Mouse (Mus musculus) forebrain, embryonic 10.5 days (tissue): ENCODE results near the gene Ppp4c. TPM values are rescaled to one million over a fixed set of nuclear protein-coding genes. Genes with fewer than 3 reads are reported as not detected.

ENCODE experiments used
- DNase-seq: peaks from one replicate; pipeline ENCODE4 v3.0.0-alpha.2; 2017; ENCODE audit warnings: low spot score; ENCODE audit errors: extremely low spot score
- H3K27ac ChIP-seq: fragments of 300-500 bp; sonication (generic); 2 replicates; pipeline ENCODE4 v1.5.1; 2016; ENCODE audit warnings: mild to moderate bottlenecking
- H3K27me3 ChIP-seq: fragments of 300-500 bp; sonication (generic); 2 replicates; pipeline ENCODE4 v1.6.1; 2016; ENCODE audit warnings: mild to moderate bottlenecking; ENCODE audit not compliant: poor library complexity, severe bottlenecking
- H3K36me3 ChIP-seq: fragments of 300-500 bp; sonication (generic); replicated peaks from 2 replicates; pipeline ENCODE4 v1.6.1; 2016; ENCODE audit warnings: mild to moderate bottlenecking, moderate library complexity
- H3K4me1 ChIP-seq: fragments of 300-500 bp; sonication (generic); 2 replicates; pipeline ENCODE4 v1.6.1; 2016
- H3K4me3 ChIP-seq: fragments of 300-500 bp; sonication (generic); 2 replicates; pipeline ENCODE4 v1.5.1; 2016; ENCODE audit warnings: mild to moderate bottlenecking, moderate library complexity
- H3K9me3 ChIP-seq: fragments of 300-500 bp; sonication (generic); 2 replicates; pipeline ENCODE4 v1.6.1; 2016; ENCODE audit warnings: mild to moderate bottlenecking, moderate library complexity
- whole genome bisulfite sequencing: fragments of 180-500 bp; shearing (Covaris S2); methylation state at CpG from one replicate; pipeline ENCODE4 v1.1.7; 2016; 5-methylcytosine and 5-hydroxymethylcytosine counted together
- polyA plus RNA-seq: library from polyadenylated mRNA; unstranded; fragments of >200 nt; fragmentation: Nextera tagmentation; extraction: Ambion mirVana; gene quantifications from 2 replicates; pipeline ENCODE4 v1.2.1, GENCODE M21; 2016

Ppp4c gene
- polyA plus RNA-seq, 1 experiment from 2014 or later = 423 TPM

DNA sequence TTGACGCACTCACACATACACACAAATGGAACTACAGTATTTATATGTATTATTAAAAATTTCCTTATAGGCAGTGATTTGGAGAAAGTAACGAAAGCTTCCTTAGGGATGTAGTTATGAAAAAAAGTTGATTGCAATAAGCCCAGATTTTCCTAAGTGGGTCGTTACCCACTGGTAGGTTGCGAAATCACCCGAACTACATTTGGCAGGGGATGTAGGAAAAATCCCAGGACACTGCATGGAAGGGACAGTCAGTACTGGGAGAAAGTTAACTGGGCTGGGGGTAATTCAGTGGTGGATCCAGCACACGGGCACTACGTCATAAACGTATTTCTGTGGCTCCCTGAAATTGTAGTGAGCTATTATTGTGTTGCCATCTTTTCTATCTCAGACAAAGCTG is 24.2 kb upstream of the Ppp4c start:
- Histone ChIP-seq H3K36me3 (no peaks in the 10 kb centered on the region), H3K4me3 (no peak overlapping the region), H3K4me1 (peaks cover 9% of the 10 kb centered on the region), H3K27me3 (peaks cover 17% of the 10 kb centered on the region; the same call in 1 of the 2 replicates), H3K27ac (no peak overlapping the region), H3K9me3 (no peaks in the 10 kb centered on the region)
- 93% methylated on average over 8 of the region's 8 CpGs for WGBS
- no peak for DNase-seq

DNA sequence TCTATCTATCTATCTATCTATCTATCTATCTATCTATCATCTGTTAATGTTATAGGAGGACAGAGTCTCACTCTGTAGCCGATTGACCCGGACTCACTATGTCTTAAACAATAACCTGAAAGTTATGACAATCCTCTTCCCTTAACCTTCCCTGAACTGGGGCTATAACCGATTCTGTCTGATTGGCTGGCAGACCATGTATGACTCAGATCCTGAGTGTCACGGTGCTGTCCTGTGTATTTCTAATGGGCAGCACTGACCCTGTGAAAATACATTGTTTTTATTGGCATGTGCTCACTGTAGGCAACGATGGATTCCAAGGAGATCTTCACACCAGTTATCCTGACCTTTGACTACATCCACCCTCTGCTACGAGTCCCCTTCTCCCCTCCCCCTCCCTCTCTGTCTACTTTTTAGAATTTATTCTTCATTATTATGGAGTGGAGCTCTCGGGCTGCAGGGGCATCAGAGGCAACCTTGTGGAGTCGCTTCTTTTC is 23.5 kb upstream of the Ppp4c start:
- Histone ChIP-seq H3K4me1 (peaks cover 9% of the 10 kb centered on the region), H3K36me3 (no peaks in the 10 kb centered on the region), H3K27me3 (peaks cover 17% of the 10 kb centered on the region; the same call in 1 of the 2 replicates), H3K4me3 (no peak overlapping the region), H3K9me3 (no peaks in the 10 kb centered on the region), H3K27ac (no peak overlapping the region)
- DNase-seq = no peak
- 77% methylated on average over 8 of the region's 8 CpGs for WGBS

DNA sequence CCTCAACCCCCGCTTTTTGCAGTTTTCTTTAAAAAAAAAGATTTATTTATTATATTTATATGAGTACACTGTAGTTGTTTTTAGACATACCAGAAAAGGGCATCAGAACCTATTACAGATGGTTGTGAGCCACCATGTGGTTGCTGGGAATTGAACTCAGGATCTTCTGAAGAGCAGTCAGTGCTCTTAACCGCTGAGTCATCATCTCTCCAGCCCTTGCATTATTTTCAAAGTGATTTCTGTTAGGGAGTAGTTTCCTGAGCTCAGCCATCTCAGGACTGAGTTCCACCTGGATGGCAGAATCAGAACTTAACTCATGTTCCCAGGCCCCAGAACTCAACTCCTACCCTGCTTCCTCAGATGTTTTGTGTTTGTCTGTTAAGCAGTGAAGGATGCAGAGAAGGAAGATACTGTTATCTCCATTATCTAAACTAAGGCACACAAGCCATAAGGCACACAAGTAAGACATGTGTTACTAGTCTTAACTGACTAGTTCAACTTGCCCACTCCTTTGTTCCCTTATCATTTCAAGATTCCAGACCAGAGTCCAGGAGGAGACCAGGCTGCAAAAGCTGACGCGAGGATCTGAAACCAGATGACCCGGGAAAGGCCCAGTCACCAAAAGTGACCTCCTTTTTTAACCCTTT is 17.6 kb upstream of the Ppp4c start:
- Histone ChIP-seq H3K36me3 (peaks cover 31% of the 10 kb centered on the region), H3K4me1 (peaks cover 37% of the 10 kb centered on the region), H3K27ac (peak overlapping the region; percentile 97), H3K9me3 (no peaks in the 10 kb centered on the region), H3K27me3 (peaks cover 17% of the 10 kb centered on the region; the same call in 1 of the 2 replicates), H3K4me3 (peak overlapping the region; percentile 79)
- WGBS = 67% methylated on average over 5 of the region's 5 CpGs
- DNase-seq = no peak

DNA sequence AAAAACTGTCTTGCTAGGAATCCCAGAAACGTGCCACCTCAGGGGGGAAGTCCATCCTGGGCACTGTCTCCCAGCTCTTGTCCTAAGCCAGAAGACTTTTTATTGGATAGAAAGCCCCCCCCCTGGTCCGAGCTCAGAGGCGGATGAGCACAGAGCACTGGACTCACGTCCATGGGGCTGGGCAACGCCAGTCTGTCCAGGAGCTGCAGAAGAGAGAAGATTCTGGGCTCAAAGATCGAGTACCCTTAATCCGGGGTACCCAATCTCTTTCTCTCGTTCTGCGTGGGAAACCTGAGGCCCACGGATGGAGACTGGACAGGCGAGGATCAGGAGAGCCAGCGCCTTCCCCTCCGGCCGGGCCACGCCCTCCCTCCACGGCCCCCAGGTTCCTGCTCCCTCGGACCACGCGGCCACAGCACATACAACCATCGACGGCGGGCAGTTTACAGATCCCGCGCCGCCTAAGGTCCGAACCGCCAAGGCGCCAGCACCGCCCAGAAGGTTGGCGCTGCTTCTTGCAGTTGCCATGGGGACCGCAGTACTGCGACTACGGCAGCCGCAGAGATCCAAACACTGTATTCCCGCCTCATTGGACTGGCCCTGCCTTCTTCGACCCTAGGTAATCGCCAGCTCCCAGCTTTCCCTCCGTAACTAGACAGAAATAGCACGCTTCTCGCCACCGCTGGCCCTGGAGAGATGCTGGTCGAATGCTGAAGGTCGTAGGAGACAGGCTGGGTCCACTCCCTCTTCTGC is 16.6 kb upstream of the Ppp4c start:
- Histone ChIP-seq H3K27me3 (peaks cover 13% of the 10 kb centered on the region; the same call in 1 of the 2 replicates), H3K4me1 (peaks cover 34% of the 10 kb centered on the region), H3K9me3 (no peaks in the 10 kb centered on the region), H3K4me3 (peak overlapping the region; percentile 79), H3K36me3 (peaks cover 40% of the 10 kb centered on the region), H3K27ac (peak overlapping the region; percentile 97)
- under 1% methylated on average over 43 of the region's 43 CpGs for WGBS
- DNase-seq = peak; percentile 88

DNA sequence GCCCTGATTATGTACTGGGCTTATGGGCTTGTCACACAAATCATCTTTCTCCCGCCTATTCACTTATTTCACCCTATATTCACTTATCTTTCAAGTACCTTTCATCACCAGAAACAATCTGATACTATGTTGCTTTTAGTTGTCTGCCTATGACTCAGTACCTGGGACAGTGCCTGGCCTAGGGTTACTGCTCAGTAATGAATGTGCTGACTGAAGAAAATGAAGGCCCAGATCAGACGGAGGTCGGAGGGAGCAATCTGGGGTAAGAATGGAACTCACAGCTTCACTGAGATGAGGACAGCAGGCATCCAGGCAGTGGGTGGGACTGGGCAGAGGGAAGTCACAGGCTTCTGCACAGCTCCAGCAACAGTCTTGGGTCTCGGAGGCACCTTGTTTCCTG is 15.1 kb upstream of the Ppp4c start:
- no peaks in the 10 kb centered on the region for H3K9me3 ChIP-seq
- H3K27ac ChIP-seq = peak overlapping the region; percentile 97
- H3K36me3 ChIP-seq = peaks cover 55% of the 10 kb centered on the region
- H3K4me3 ChIP-seq = peak overlapping the region; percentile 79
- 82% methylated on average over 4 of the region's 4 CpGs for WGBS
- DNase-seq = no peak
- 0 out of 2 replicates have a peak, but pooled peaks cover 2% of the 10 kb centered on the region for H3K27me3 ChIP-seq
- H3K4me1 ChIP-seq = peaks cover 32% of the 10 kb centered on the region

DNA sequence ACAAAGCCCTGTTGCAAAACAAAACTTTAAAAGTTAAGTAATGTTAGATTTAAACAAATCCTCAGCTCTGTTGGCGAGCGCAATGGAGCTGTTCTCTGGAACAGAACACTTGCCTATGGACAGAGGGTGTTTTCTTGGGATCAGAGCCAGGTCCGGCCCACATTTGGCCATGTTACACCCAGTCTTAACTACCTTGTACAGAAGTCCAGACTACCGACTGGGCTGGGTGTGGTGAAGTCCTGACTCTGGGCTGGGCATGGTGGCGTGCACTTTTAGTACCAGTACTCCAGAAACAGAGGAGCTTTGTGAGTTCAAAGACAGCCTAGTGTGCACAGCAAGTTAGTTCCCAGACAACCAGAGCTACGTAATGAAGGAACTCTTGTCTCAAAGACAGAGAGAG is 14.7 kb upstream of the Ppp4c start:
- H3K27me3 ChIP-seq = no peaks in the 10 kb centered on the region
- 0 out of 2 replicates have a peak overlapping the region, but pooled peaks have one; percentile 97 for H3K27ac ChIP-seq
- peaks cover 32% of the 10 kb centered on the region for H3K4me1 ChIP-seq
- H3K4me3 ChIP-seq = peak overlapping the region; percentile 79; the same call in 1 of the 2 replicates
- H3K9me3 ChIP-seq = no peaks in the 10 kb centered on the region
- no peak for DNase-seq
- 91% methylated on average over 6 of the region's 6 CpGs for WGBS
- peaks cover 60% of the 10 kb centered on the region for H3K36me3 ChIP-seq

DNA sequence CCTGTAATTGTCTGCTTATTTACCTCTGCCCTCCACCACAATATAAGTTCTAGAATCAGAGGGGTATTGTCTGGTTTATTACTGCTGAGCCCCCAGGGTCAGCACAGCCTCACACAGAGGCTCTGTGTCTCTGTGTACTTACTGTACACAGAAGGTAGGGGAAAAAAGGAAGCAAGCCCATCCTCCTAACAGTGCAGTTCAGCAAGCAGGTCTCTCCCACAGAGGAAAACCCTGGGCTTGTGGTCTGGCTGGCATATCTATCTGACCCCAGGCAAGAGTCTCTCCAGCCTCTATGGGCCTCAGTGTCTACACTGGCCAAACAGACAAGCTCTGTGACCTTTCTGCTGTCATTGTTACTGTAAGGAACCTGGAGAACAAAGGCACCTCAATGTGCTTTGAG is 11.5 kb upstream of the Ppp4c start:
- peaks cover 70% of the 10 kb centered on the region for H3K36me3 ChIP-seq
- H3K9me3 ChIP-seq = no peaks in the 10 kb centered on the region
- DNase-seq = no peak
- no peak overlapping the region for H3K27ac ChIP-seq
- H3K4me3 ChIP-seq = no peak overlapping the region
- no peaks in the 10 kb centered on the region for H3K27me3 ChIP-seq
- H3K4me1 ChIP-seq = peaks cover 38% of the 10 kb centered on the region

DNA sequence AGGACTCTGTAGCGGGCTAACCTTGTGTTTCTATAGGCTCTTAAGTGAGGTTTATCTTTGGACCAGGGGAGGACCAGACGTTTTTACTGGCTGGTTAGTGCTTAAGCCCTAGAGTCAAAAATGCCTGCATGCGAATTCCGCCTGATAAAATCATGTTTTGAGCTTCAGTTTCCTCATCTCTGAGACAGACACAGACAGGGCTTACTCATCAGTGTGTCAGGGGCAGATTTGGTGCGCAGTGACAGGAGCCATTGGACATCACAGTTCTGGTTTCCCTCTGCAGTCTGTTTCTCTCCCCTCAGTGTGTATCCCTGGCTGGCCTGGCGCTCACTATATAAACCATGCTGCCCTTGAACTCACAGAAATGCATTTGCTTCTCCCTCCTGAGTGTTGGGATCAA is 10.9 kb upstream of the Ppp4c start:
- Histone ChIP-seq H3K36me3 (peaks cover 70% of the 10 kb centered on the region), H3K9me3 (no peaks in the 10 kb centered on the region), H3K27me3 (no peaks in the 10 kb centered on the region), H3K4me1 (peaks cover 35% of the 10 kb centered on the region), H3K4me3 (no peak overlapping the region), H3K27ac (no peak overlapping the region)
- DNase-seq = no peak
- WGBS = 86% methylated on average over 6 of the region's 6 CpGs

DNA sequence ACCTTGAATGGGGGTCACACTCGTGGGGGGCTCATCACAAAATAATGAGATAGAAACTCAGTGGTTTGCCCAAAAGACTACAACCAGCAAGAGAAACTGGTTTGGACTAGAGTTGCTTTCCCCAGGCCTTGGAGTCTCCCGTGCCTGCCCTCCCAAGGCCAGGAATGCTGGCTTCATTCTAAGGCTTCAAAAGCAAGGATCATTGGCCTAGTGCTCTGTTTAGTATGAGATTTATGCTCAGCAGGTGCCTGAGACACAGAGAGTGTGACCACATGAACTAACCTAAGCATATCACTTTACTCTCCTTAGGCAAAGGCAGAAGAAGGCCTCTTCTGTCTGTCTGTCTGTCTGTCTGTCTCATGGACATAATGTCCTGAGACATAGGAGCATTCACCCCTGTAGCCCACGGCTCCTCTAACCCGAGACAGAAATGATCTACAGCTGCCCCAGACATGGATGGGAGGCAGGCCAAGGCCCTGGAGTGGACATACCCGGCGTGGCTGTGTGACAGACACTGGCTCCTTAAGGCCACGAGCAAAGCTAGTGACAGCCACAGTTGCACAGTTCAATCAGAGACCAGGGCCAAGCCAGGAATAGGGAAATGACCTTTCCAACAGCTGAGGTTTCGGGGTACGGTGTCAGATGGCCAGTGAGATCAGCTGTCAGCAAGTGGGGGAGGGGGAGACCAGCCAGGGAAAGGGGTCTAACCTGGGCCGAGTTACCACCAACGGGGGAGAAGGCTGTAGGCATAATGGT is 10.0 kb upstream of the Ppp4c start:
- DNase-seq = no peak
- Histone ChIP-seq H3K36me3 (peaks cover 70% of the 10 kb centered on the region), H3K4me1 (peaks cover 35% of the 10 kb centered on the region), H3K27ac (no peak overlapping the region), H3K27me3 (no peaks in the 10 kb centered on the region), H3K4me3 (no peak overlapping the region), H3K9me3 (no peaks in the 10 kb centered on the region)
- WGBS = 88% methylated on average over 11 of the region's 11 CpGs

DNA sequence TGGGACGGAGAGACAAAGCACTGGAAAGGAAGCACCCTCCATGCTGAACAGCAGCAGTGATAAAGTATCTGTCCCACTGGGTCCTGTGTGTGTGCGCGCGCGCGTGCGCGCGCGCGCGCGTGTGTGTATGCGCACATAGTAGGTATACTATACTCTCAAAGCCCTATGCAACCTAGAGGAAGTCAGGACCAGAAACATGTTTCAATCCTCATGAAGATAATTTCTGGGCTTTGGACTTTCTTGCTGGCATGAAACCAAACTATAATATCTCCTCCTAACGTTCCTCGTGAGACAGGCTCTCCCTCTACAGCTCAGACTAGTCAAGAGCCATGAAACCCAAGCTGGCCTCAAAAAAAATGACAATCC is 8.7 kb upstream of the Ppp4c start:
- Histone ChIP-seq H3K27ac (peak overlapping the region; percentile 98), H3K4me1 (peaks cover 42% of the 10 kb centered on the region)
- WGBS = 96% methylated on average over 16 of the region's 16 CpGs

DNA sequence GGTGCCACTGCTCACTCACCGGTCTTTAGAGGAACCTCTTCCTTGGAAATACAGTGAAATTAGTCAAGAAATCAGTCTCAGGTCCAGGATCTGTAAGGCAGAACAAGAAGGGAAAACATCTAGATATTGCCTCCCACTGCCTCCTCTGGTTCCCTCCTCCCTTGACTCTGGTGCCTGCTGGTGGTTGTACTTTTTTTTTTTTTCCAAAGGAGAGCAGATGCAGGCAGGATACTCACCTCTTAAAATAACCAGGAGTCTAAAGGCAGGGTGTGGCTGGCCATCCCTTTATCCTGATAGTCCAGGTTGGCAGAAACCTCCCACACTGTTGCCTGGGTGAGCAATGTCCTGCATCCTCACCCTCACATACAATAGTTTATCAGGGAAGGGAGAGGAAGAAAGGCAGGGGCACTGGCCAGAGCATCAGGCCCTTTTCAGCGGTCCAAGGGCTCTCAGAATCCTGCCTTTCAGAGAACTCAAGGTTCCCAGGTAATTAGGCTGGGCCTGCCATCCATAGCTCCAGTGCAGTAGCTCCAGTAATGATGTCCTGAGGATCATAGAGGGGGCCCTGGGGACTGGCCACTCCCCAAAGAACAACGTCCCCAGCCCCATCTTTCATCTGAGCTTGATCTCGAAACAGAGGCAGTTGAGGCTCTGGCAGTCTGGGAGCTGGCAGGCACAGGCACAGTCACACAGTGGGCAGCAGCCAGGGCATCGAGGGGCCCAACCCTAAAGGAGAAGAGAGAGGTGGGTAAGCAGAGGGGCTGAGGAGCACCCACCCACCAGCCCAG is 8.2 kb upstream of the Ppp4c start:
- H3K9me3 ChIP-seq = no peaks in the 10 kb centered on the region
- peak overlapping the region; percentile 91 for H3K4me3 ChIP-seq
- H3K27ac ChIP-seq = peak overlapping the region; percentile 98
- H3K4me1 ChIP-seq = peaks cover 48% of the 10 kb centered on the region
- H3K36me3 ChIP-seq = peaks cover 70% of the 10 kb centered on the region
- no peaks in the 10 kb centered on the region for H3K27me3 ChIP-seq
- no peak for DNase-seq
- 45% methylated on average over 5 of the region's 5 CpGs for WGBS

More for the DNA sequence above, 8.7 kb upstream of the Ppp4c start:
- Histone ChIP-seq H3K9me3 (no peaks in the 10 kb centered on the region), H3K4me3 (peak overlapping the region; percentile 13; the same call in 1 of the 2 replicates), H3K27me3 (no peaks in the 10 kb centered on the region), H3K36me3 (peaks cover 70% of the 10 kb centered on the region)
- no peak for DNase-seq
